In the genomic region with DNA sequence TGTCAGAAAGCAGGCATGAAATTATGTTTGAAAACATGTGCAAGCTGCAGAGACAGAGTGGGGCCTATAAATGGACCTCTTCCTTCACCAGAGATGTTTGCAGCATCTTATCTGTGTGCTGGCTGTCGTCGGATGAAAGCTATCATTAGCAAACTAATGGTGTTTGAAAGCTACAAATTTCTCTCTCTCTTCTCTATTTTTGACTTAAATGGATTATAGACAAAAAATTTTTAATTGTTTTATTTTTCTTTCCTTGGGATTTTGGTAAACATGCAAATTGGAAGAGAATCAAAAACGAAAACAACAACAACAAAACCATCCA, we compare ENCODE assay signal across 8 mouse cellular contexts.
A peak's percentile ranks its signal among the peaks of the same experiment; 100 is the strongest.
DNase-seq lines count a peak whose midpoint lies in the region; ATAC-seq and TF ChIP-seq lines count a peak whose summit lies in the region.

No protein-coding gene starts in this region.

- TF ChIP-seq CTCF in liver, postnatal 0 days (IDR thresholded peaks at IDR 0.05; ENCODE audit: low read depth): no peak

- no peak for TF ChIP-seq EP300 in liver, postnatal 0 days (IDR thresholded peaks at IDR 0.05; ENCODE audit: low read depth)

- H3K4me2 ChIP-seq in heart, embryonic 14.5 days (ENCODE audit: low read length): peak overlapping the region; percentile 63
- no peak overlapping the region; the same call in 1 of the 2 replicates for H3K4me2 ChIP-seq in embryonic facial prominence, embryonic 12.5 days (replicated peaks)
- peak overlapping the region; percentile 32 for H3K4me2 ChIP-seq in hindbrain, embryonic 14.5 days (replicated peaks)
- peak overlapping the region; percentile 0; the same call in 1 of the 2 replicates for H3K4me2 ChIP-seq in liver, postnatal 0 days (ENCODE audit: low read depth, low read length)

- H3K4me3 ChIP-seq in heart, embryonic 14.5 days (ENCODE audit: control insufficient read depth in 1 of 2, insufficient read depth in 1 of 2, low read depth in 1 of 2, low read length in 2 of 2): peak overlapping the region in 1 of 2 experiments; percentile 13; a peak in 1 of 4 replicates
- no peak overlapping the region for H3K4me3 ChIP-seq in embryonic facial prominence, embryonic 12.5 days
- H3K4me3 ChIP-seq in hindbrain, embryonic 14.5 days (replicated peaks; ENCODE audit: low read length): no peak overlapping the region
- no peak overlapping the region for H3K4me3 ChIP-seq in liver, postnatal 0 days (ENCODE audit: low read depth, low read length)

- H3K36me3 ChIP-seq in heart, embryonic 14.5 days (ENCODE audit: control insufficient read depth, insufficient read depth, low read length): no peaks in the 10 kb centered on the region
- H3K36me3 ChIP-seq in embryonic facial prominence, embryonic 12.5 days: no peaks in the 10 kb centered on the region
- no peaks in the 10 kb centered on the region for H3K36me3 ChIP-seq in hindbrain, embryonic 14.5 days (replicated peaks; ENCODE audit: control insufficient read depth, insufficient read depth)
- H3K36me3 ChIP-seq in liver, postnatal 0 days (replicated peaks; ENCODE audit: insufficient read depth, low read length): no peaks in the 10 kb centered on the region

- DNase-seq in heart, adult 11 months: no peak
- no peak for DNase-seq in hindbrain, embryonic 14.5 days (ENCODE audit: low spot score)
- DNase-seq in liver, postnatal 0 days: no peak
- no peak for DNase-seq in adipocyte (ENCODE audit: low spot score)
- no peak for DNase-seq in urinary bladder, postnatal 25 days (ENCODE audit: low spot score)
- DNase-seq in right cerebral cortex, postnatal 4 days: no peak

- H3K27me3 ChIP-seq in heart, embryonic 14.5 days (ENCODE audit: control insufficient read depth, insufficient read depth, low read length): no peaks in the 10 kb centered on the region
- no peaks in the 10 kb centered on the region for H3K27me3 ChIP-seq in embryonic facial prominence, embryonic 12.5 days
- H3K27me3 ChIP-seq in hindbrain, embryonic 14.5 days (ENCODE audit: control insufficient read depth, insufficient read depth, low read length): no peaks in the 10 kb centered on the region
- 0 out of 2 replicates have a peak, but pooled peaks cover 3% of the 10 kb centered on the region for H3K27me3 ChIP-seq in liver, postnatal 0 days (ENCODE audit: insufficient read depth, low read length)

- no peaks in the 10 kb centered on the region for H3K9me3 ChIP-seq in heart, embryonic 14.5 days (ENCODE audit: control insufficient read depth, low read length)
- no peaks in the 10 kb centered on the region for H3K9me3 ChIP-seq in embryonic facial prominence, embryonic 12.5 days
- no peaks in the 10 kb centered on the region for H3K9me3 ChIP-seq in hindbrain, embryonic 14.5 days (ENCODE audit: control insufficient read depth, low read length)
- H3K9me3 ChIP-seq in liver, postnatal 0 days (ENCODE audit: low read length): no peaks in the 10 kb centered on the region

- no peak for ATAC-seq in heart, embryonic 14.5 days (ENCODE audit: insufficient number of reproducible peaks, insufficient read depth, low FRiP score, low read depth)
- no peak for ATAC-seq in embryonic facial prominence, embryonic 12.5 days (ENCODE audit: insufficient number of reproducible peaks, insufficient read depth, low FRiP score, low TSS enrichment)
- no peak for ATAC-seq in hindbrain, embryonic 14.5 days (ENCODE audit: low FRiP score)
- ATAC-seq in liver, postnatal 0 days: no peak

- WGBS in heart, embryonic 14.5 days: 15% methylated on average over 3 of the region's 3 CpGs
- WGBS in embryonic facial prominence, embryonic 12.5 days: 59% methylated on average over 3 of the region's 3 CpGs
- WGBS in hindbrain, embryonic 14.5 days: 30% methylated on average over 3 of the region's 3 CpGs
- 22% methylated on average over 3 of the region's 3 CpGs for WGBS in liver, postnatal 0 days (ENCODE audit: insufficient replicate concordance)

- no peak overlapping the region for H3K9ac ChIP-seq in heart, embryonic 14.5 days (ENCODE audit: low read length)
- H3K9ac ChIP-seq in embryonic facial prominence, embryonic 12.5 days: no peak overlapping the region
- H3K9ac ChIP-seq in hindbrain, embryonic 14.5 days: peak overlapping the region; percentile 16; the same call in 1 of the 2 replicates
- H3K9ac ChIP-seq in liver, postnatal 0 days (replicated peaks): no peak overlapping the region

- peaks cover 12 to 26% of the 10 kb centered on the region in 2 experiments for H3K4me1 ChIP-seq in heart, embryonic 14.5 days (ENCODE audit: control insufficient read depth in 2 of 2, insufficient read depth in 2 of 2, low read length in 2 of 2)
- peaks cover 5% of the 10 kb centered on the region; the same call in 1 of the 2 replicates for H3K4me1 ChIP-seq in embryonic facial prominence, embryonic 12.5 days
- H3K4me1 ChIP-seq in hindbrain, embryonic 14.5 days (replicated peaks; ENCODE audit: control insufficient read depth, insufficient read depth, low read length): peaks cover 34% of the 10 kb centered on the region; the same call in 1 of the 2 replicates
- 0 out of 2 replicates have a peak, but pooled peaks cover 2% of the 10 kb centered on the region for H3K4me1 ChIP-seq in liver, postnatal 0 days (ENCODE audit: insufficient read depth)

- H3K27ac ChIP-seq in heart, embryonic 14.5 days (replicated peaks in 1 of 2; ENCODE audit: control insufficient read depth in 1 of 2, insufficient read depth in 1 of 2, low read depth in 2 of 2, low read length in 2 of 2): peak overlapping the region; percentile 34 to 65
- H3K27ac ChIP-seq in embryonic facial prominence, embryonic 12.5 days: peak overlapping the region; percentile 70
- peak overlapping the region; percentile 86 for H3K27ac ChIP-seq in hindbrain, embryonic 14.5 days
- 0 out of 2 replicates have a peak overlapping the region, but pooled peaks have one; percentile 45 for H3K27ac ChIP-seq in liver, postnatal 0 days (ENCODE audit: low read depth)
